Mouse (Mus musculus) CH12.LX (cell line): Measurements from ENCODE around the gene Etfbkmt. TPM values are rescaled to one million over a fixed set of nuclear protein-coding genes. Genes with fewer than 3 reads are reported as not detected.

Source experiments
- DNase-seq: peaks from one replicate; pipeline ENCODE4 v3.0.0-alpha.2; 2013; ENCODE audit errors: extremely low read depth
- H3K27ac ChIP-seq: 2 replicates; pipeline ENCODE4 v1.5.1; 2012; ENCODE audit warnings: low read depth, mild to moderate bottlenecking, control low read depth, moderate library complexity; ENCODE audit not compliant: insufficient read depth
- H3K27me3 ChIP-seq: replicated peaks from 2 replicates; pipeline ENCODE3; 2012; ENCODE audit warnings: inconsistent platforms
- H3K36me3 ChIP-seq, 2 experiments: replicated peaks in 1 of 2; 2 replicates each; pipeline versions ENCODE3 to v1.6.1; 2012; ENCODE audit warnings: inconsistent platforms in 1 of 2, low read length in 1 of 2, mild to moderate bottlenecking in 1 of 2, mixed read lengths in 1 of 2, moderate library complexity in 1 of 2; ENCODE audit not compliant: control insufficient read depth in 1 of 2, insufficient read depth in 1 of 2
- H3K4me1 ChIP-seq, 2 experiments: 2 replicates each; pipeline ENCODE4 v1.6.1; 2012; ENCODE audit warnings: inconsistent platforms in 1 of 2, moderate library complexity in 1 of 2; ENCODE audit not compliant: insufficient read depth in 2 of 2, control insufficient read depth in 1 of 2
- H3K4me2 ChIP-seq: 2 replicates; pipeline ENCODE4 v1.6.1; 2012; ENCODE audit warnings: low read depth, mild to moderate bottlenecking, control low read depth; ENCODE audit not compliant: poor library complexity, insufficient read depth, severe bottlenecking
- H3K4me3 ChIP-seq, 3 experiments: fragments of 150-350 bp in 1 of 3; sonication (generic) in 1 of 3; replicated peaks in 1 of 3; 2 replicates each; pipeline versions ENCODE3 to v1.5.1; 2011 to 2012; ENCODE audit warnings: low read depth in 2 of 3, low read length in 2 of 3, mild to moderate bottlenecking in 2 of 3, moderate library complexity in 2 of 3, control low read depth in 1 of 3, improper control_type of control experiment in 1 of 3, inconsistent platforms in 1 of 3, mixed read lengths in 1 of 3; ENCODE audit not compliant: poor library complexity in 1 of 3
- H3K79me2 ChIP-seq: replicated peaks from 2 replicates; pipeline ENCODE4 v1.6.1; 2012; ENCODE audit warnings: mild to moderate bottlenecking, moderate library complexity; ENCODE audit not compliant: control insufficient read depth, poor library complexity, insufficient read depth, severe bottlenecking; ENCODE audit errors: extremely low read depth
- H3K9ac ChIP-seq: 2 replicates; pipeline ENCODE4 v1.6.1; 2012; ENCODE audit warnings: low read depth, mild to moderate bottlenecking, control low read depth, moderate library complexity; ENCODE audit not compliant: insufficient read depth
- H3K9me3 ChIP-seq: replicated peaks from 2 replicates; pipeline ENCODE3; 2012; ENCODE audit warnings: low read length, inconsistent platforms, mixed read lengths
- CHD1 ChIP-seq: IDR thresholded peaks from 2 replicates; pipeline ENCODE4 v1.6.1; 2012; ENCODE audit warnings: low read depth, low read length, improper control_type of control experiment, inconsistent platforms
- CHD2 ChIP-seq: IDR thresholded peaks from 2 replicates; pipeline ENCODE4 v1.6.1; 2011; ENCODE audit warnings: low read length, improper control_type of control experiment
- CTCF ChIP-seq, 2 experiments: IDR thresholded peaks in 1 of 2; conservative IDR thresholded peaks in 1 of 2; 2 replicates each; pipeline ENCODE4 v1.5.1; 2011 to 2012; ENCODE audit warnings: low read depth in 2 of 2, low read length in 2 of 2, improper control_type of control experiment in 1 of 2, inconsistent platforms in 1 of 2, mild to moderate bottlenecking in 1 of 2, moderate library complexity in 1 of 2
- ELF1 ChIP-seq: IDR thresholded peaks from 2 replicates; pipeline ENCODE4 v1.6.1; 2014; ENCODE audit warnings: low read depth, mild to moderate bottlenecking, inconsistent platforms, low read length, improper control_type of control experiment
- EP300 ChIP-seq: IDR thresholded peaks from 2 replicates; pipeline ENCODE4 v1.6.1; 2011; ENCODE audit warnings: low read length, improper control_type of control experiment
- ETS1 ChIP-seq: conservative IDR thresholded peaks from 2 replicates; pipeline ENCODE4 v1.6.1; 2012; ENCODE audit warnings: low read depth, mild to moderate bottlenecking, inconsistent platforms, low read length, improper control_type of control experiment, moderate library complexity
- HCFC1 ChIP-seq: IDR thresholded peaks from 2 replicates; pipeline ENCODE4 v1.6.1; 2012; ENCODE audit warnings: low read depth, mild to moderate bottlenecking, inconsistent platforms, low read length, improper control_type of control experiment
- MAFK ChIP-seq: IDR thresholded peaks from 2 replicates; pipeline ENCODE4 v1.6.1; 2011; ENCODE audit warnings: low read length, improper control_type of control experiment; ENCODE audit not compliant: insufficient replicate concordance
- MAZ ChIP-seq: IDR thresholded peaks from 2 replicates; pipeline ENCODE4 v1.6.1; 2012; ENCODE audit warnings: low read depth, mild to moderate bottlenecking, inconsistent platforms, low read length, improper control_type of control experiment, moderate library complexity
- MEF2A ChIP-seq: IDR thresholded peaks from 2 replicates; pipeline ENCODE4 v1.6.1; 2014; ENCODE audit warnings: low read depth, mild to moderate bottlenecking, inconsistent platforms, low read length, improper control_type of control experiment, borderline replicate concordance
- MYC ChIP-seq: IDR thresholded peaks from 2 replicates; pipeline ENCODE4 v1.6.1; 2011; ENCODE audit warnings: low read depth, mild to moderate bottlenecking, improper control_type of control experiment, low read length
- NELFE ChIP-seq: IDR thresholded peaks from 2 replicates; pipeline ENCODE4 v1.6.1; 2011; ENCODE audit warnings: low read depth, low read length, improper control_type of control experiment
- RAD21 ChIP-seq: IDR thresholded peaks from 2 replicates; pipeline ENCODE4 v1.6.1; 2011; ENCODE audit warnings: low read depth, mild to moderate bottlenecking, low read length, improper control_type of control experiment, moderate library complexity
- RCOR1 ChIP-seq: conservative IDR thresholded peaks from 2 replicates; pipeline ENCODE4 v1.6.1; 2012; ENCODE audit warnings: low read depth, mild to moderate bottlenecking, inconsistent platforms, low read length, improper control_type of control experiment
- SIN3A ChIP-seq: IDR thresholded peaks from 2 replicates; pipeline ENCODE4 v1.6.1; 2012; ENCODE audit warnings: low read length, improper control_type of control experiment, inconsistent platforms
- SMC3 ChIP-seq: IDR thresholded peaks from 2 replicates; pipeline ENCODE4 v1.6.1; 2011; ENCODE audit warnings: low read depth, low read length, improper control_type of control experiment
- USF1 ChIP-seq: IDR thresholded peaks from 2 replicates; pipeline ENCODE4 v1.6.1; 2014; ENCODE audit warnings: low read depth, mild to moderate bottlenecking, inconsistent platforms, low read length, improper control_type of control experiment
- USF2 ChIP-seq: conservative IDR thresholded peaks from 2 replicates; pipeline ENCODE4 v1.6.1; 2011; ENCODE audit warnings: low read depth, low read length, improper control_type of control experiment
- ZKSCAN1 ChIP-seq: IDR thresholded peaks from 2 replicates; pipeline ENCODE4 v1.6.1; 2012; ENCODE audit warnings: low read depth, inconsistent platforms, low read length, improper control_type of control experiment, borderline replicate concordance
- ZNF384 ChIP-seq: IDR thresholded peaks from 2 replicates; pipeline ENCODE4 v1.6.1; 2012; ENCODE audit warnings: low read depth, low read length, improper control_type of control experiment, inconsistent platforms
- dilution Hi-C: fragments of 300-500 bp; cut with MboI; formaldehyde crosslinking; loops from 2 replicates; pipeline ENCODE4 v1.14.3; 2020; ENCODE audit warnings: low sequenced_read_pairs; ENCODE audit not compliant: extremely low pct_unique_long_range_greater_than_20kb, extremely low pct_ligation_motif_present
- in situ Hi-C: fragments of 300-500 bp; cut with MboI; formaldehyde crosslinking; loops from 3 replicates; pipeline ENCODE4 v1.14.3; 2019; ENCODE audit warnings: low sequenced_read_pairs, low pct_ligation_motif_present, low pct_unique_long_range_greater_than_20kb, mixed read lengths
- polyA plus RNA-seq: library from polyadenylated mRNA; unstranded; fragments of >175 nt; gene quantifications from 2 replicates; pipeline ENCODE4 v1.2.1, GENCODE M21; 2012; ENCODE audit warnings: low read depth; ENCODE audit not compliant: insufficient read length
- total RNA-seq, 2 experiments: library from RNA; depleted of rRNA; stranded (reverse); fragments of 300-350 nt in 1 of 2; fragments of >200 nt in 1 of 2; gene quantifications; 2 replicates each; pipeline ENCODE4 v1.2.3; 2012 to 2014

Etfbkmt gene
- total and polyA plus RNA-seq, 3 experiments: 7.8 to 17.3 (median 9.3) TPM

- no peaks in the 10 kb centered on the region for H3K79me2 ChIP-seq
- in situ Hi-C loops: no loop called here
- H3K9me3 ChIP-seq: no peaks in the 10 kb centered on the region
- no peak for TF ChIP-seq MAFK
- TF ChIP-seq CHD1: no peak
- TF ChIP-seq NELFE: no peak
- no peak for TF ChIP-seq ZKSCAN1
- no peak for TF ChIP-seq CHD2
- TF ChIP-seq RCOR1: no peak
- no peak for TF ChIP-seq EP300
- no peak for TF ChIP-seq USF2
- no peak for TF ChIP-seq ETS1
- TF ChIP-seq CTCF (conservative IDR thresholded peaks at IDR 0.05 in 1 of 2, IDR thresholded peaks at IDR 0.05 in 1 of 2; ENCODE audit: low read depth in 2 of 2, low read length in 2 of 2): no peak
- TF ChIP-seq HCFC1: no peak
- TF ChIP-seq SMC3: no peak
- TF ChIP-seq ELF1: no peak
- no peak for TF ChIP-seq USF1
- TF ChIP-seq MEF2A: no peak
- TF ChIP-seq, all 38 proteins: peak for 0
- H3K4me3 ChIP-seq: no peak overlapping the region
- dilution Hi-C loops: no loop called here
- no peaks in the 10 kb centered on the region for H3K27me3 ChIP-seq
- DNase-seq: no peak
- H3K27ac ChIP-seq: no peak overlapping the region
- H3K9ac ChIP-seq: no peak overlapping the region
- peaks cover 3 to 28% of the 10 kb centered on the region in 2 experiments for H3K36me3 ChIP-seq
- no peak overlapping the region for H3K4me2 ChIP-seq
- H3K4me1 ChIP-seq: no peaks in the 10 kb centered on the region
These were observed 12.5 kb downstream of the Etfbkmt start for GRCm38 (mm10) chr6:149152119-149152518.

- Histone ChIP-seq H3K4me3 (no peak overlapping the region), H3K9me3 (no peaks in the 10 kb centered on the region), H3K9ac (no peak overlapping the region), H3K27ac (no peak overlapping the region), H3K36me3 (peaks cover 3 to 25% of the 10 kb centered on the region in 2 experiments), H3K4me2 (no peak overlapping the region), H3K79me2 (no peaks in the 10 kb centered on the region), H3K4me1 (no peaks in the 10 kb centered on the region), H3K27me3 (no peaks in the 10 kb centered on the region)
- dilution Hi-C loops: no loop called here
- DNase-seq: no peak
- in situ Hi-C loops: no loop called here
- no peak for TF ChIP-seq MYC
- no peak for TF ChIP-seq RAD21
- TF ChIP-seq ZNF384: no peak
- no peak for TF ChIP-seq SMC3
- no peak for TF ChIP-seq MAZ
- TF ChIP-seq SIN3A: no peak
- TF ChIP-seq RCOR1: no peak
These were observed 13.9 kb downstream of the Etfbkmt start for GRCm38 (mm10) chr6:149153473-149154115.
